Mouse (Mus musculus): ENCODE data around the gene Gnai3. TPM values are rescaled to one million over a fixed set of nuclear protein-coding genes. Genes with fewer than 3 reads are reported as not detected.

Gnai3 gene
- polyA plus RNA-seq (2012; rRNA removed), result 21.3 and 31.0 TPM in 2 replicates

DNA sequence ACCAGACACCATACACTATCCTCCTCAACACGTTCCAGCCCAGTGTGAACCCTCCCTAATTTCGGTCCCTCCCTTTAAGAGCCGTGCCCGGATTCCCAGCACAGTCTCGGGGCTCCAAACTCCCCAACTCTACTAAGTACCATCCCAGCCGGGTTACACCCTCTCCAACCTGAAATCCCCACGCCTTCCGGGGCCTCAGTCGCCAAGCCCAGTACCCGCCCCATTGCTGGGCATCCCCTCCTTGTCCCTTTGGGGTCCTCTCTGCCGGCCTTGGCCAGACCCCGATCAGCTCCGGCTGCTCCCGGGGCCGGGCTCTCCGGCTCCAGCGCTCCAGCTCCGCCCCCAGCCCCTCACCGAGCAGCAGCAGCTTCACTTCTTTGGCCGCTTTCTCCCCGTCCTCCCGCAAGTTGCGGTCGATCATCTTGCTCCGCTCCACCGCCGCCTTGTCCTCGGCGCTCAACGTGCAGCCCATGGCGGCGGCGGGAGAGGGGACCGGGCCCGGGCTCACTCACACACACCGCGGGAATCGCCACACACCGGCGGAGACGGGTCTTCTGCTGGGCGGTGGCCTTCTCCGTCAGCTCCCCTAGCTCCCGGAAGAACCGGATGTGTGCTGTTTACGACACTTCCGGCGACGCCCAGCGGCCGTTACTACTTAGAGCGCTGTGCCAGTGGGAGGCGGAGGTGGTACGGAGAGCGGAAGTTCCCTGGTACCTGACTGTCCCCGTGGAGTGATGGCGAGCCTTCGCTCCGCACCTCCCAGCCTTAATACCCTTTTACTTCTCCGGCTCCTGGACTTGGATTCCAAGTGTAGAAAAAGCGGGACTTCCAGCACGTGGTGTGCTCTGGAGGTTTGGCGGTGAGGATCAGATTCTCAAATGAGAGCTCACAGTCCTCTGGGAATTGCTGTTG lies at the start of gene Gnai3:
Gene Gnai3 (minus strand): TSS at position 613 of the 912 bp plus-strand sequence.
- WGBS, result under 1% methylated on average over 63 of the region's 63 CpGs

DNA sequence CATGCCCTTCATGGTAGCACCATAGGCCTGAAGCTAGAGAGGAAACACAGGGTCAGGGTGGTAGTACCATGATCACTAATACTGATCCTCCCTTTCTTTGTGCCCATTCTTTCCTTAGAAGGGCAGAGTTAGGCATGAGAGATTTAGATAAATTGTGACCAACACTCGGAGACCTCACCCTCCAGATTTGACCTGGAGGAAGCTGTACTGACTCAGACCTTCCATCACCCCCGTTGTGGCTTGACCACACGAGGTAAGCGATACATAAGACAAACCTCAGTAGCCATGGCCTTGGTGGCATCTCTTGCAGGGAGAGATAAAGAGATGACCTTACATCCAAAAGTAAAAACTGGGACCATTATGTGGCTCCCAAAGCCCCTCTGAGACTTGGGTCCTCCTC lies 49.3 kb upstream of the Gnai3 start:
- TF ChIP-seq CTCF (conservative IDR thresholded peaks at IDR 0.05; ENCODE audit: insufficient read depth, insufficient read length, low read depth, low read length), result no peak
- TF ChIP-seq POLR2A (IDR thresholded peaks at IDR 0.05; ENCODE audit: low read depth, low read length), result no peak
- no peak overlapping the region for H3K4me3 ChIP-seq (ENCODE audit: insufficient read depth, low read depth, low read length)
- no peak overlapping the region for H3K27ac ChIP-seq (ENCODE audit: insufficient read depth, low read depth, low read length)
- WGBS, result 81% methylated on average over 4 of the region's 4 CpGs
- peaks cover 7% of the 10 kb centered on the region; the same call in 1 of the 2 replicates for H3K4me1 ChIP-seq (ENCODE audit: control insufficient read depth, insufficient read depth, low read length)
- H3K36me3 ChIP-seq (ENCODE audit: control insufficient read depth, insufficient read depth, low read length), result no peaks in the 10 kb centered on the region
- DNase-seq, result no peak
- H3K27me3 ChIP-seq (replicated peaks; ENCODE audit: control insufficient read depth, insufficient read depth, low read length), result no peaks in the 10 kb centered on the region

More for the DNA sequence above, at the start of gene Gnai3:
- no peaks in the 10 kb centered on the region; the same call in 1 of the 2 replicates for H3K36me3 ChIP-seq (ENCODE audit: control insufficient read depth, insufficient read depth, low read length)
- peak within 1 kb of the TSS; percentile 73 for H3K27ac ChIP-seq (ENCODE audit: insufficient read depth, low read depth, low read length)
- peaks cover 6% of the 10 kb centered on the region; the same call in 1 of the 2 replicates for H3K4me1 ChIP-seq (ENCODE audit: control insufficient read depth, insufficient read depth, low read length)
- DNase-seq, result peak; percentile 96
- TF ChIP-seq CTCF (conservative IDR thresholded peaks at IDR 0.05; ENCODE audit: insufficient read depth, insufficient read length, low read depth, low read length) (peak; percentile 26; the same call in 1 of the 2 replicates), POLR2A (IDR thresholded peaks at IDR 0.05; ENCODE audit: low read depth, low read length) (peak; percentile 87)
- peak within 1 kb of the TSS; percentile 91 for H3K4me3 ChIP-seq (ENCODE audit: insufficient read depth, low read depth, low read length)
- no peaks in the 10 kb centered on the region for H3K27me3 ChIP-seq (replicated peaks; ENCODE audit: control insufficient read depth, insufficient read depth, low read length)

DNA sequence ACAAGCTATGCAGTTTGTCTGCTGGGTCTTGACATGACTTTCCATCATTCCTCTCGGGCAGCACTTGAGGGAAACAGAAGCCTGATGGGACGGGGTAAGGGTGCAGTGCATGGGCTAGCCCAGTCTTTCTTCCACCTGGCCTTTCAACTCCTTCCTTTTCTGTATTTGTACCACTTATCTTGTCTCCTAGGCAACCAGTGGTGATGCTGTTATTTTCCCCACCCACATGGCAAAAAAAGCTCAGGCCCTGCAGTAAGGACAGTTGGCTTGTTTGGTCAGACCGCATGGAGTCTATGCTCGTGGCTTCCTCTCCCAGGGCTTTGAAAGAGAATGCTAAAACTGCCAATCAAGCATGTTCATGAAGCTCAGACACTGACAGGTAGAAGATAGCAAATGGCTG lies 47.7 kb upstream of the Gnai3 start:
- DNase-seq, result no peak
- Histone ChIP-seq H3K4me3 (ENCODE audit: insufficient read depth, low read depth, low read length) (no peak overlapping the region), H3K27me3 (replicated peaks; ENCODE audit: control insufficient read depth, insufficient read depth, low read length) (no peaks in the 10 kb centered on the region), H3K36me3 (ENCODE audit: control insufficient read depth, insufficient read depth, low read length) (no peaks in the 10 kb centered on the region), H3K4me1 (ENCODE audit: control insufficient read depth, insufficient read depth, low read length) (peaks cover 7% of the 10 kb centered on the region; the same call in 1 of the 2 replicates), H3K27ac (ENCODE audit: insufficient read depth, low read depth, low read length) (no peak overlapping the region)
- WGBS, result 80% methylated on average over 4 of the region's 4 CpGs
- no peak for TF ChIP-seq POLR2A (IDR thresholded peaks at IDR 0.05; ENCODE audit: low read depth, low read length)
- no peak for TF ChIP-seq CTCF (conservative IDR thresholded peaks at IDR 0.05; ENCODE audit: insufficient read depth, insufficient read length, low read depth, low read length)

DNA sequence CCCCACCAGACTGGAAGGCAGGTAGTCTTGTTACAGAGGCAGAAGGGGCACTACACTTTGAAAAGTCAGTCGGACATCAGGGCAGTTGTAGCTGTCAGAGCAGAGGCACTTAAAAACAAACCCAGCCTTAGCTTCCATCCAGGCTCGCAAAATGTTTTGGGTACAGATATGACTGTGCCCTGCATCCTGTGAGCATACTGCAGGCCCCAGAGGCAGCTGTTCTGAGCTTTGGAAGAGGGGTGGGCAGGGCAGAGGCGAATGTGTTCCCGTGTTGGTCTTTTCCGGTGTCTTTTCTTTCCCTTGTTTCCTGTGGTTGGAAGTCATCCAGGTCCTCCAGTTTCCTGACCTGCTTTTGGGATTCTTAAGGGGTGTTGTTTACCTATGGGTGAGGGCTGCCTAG lies 44.0 kb upstream of the Gnai3 start:
- WGBS, result 59% methylated on average over 5 of the region's 5 CpGs
- no peak for DNase-seq
- no peak for TF ChIP-seq CTCF (conservative IDR thresholded peaks at IDR 0.05; ENCODE audit: insufficient read depth, insufficient read length, low read depth, low read length)
- TF ChIP-seq POLR2A (IDR thresholded peaks at IDR 0.05; ENCODE audit: low read depth, low read length), result no peak

DNA sequence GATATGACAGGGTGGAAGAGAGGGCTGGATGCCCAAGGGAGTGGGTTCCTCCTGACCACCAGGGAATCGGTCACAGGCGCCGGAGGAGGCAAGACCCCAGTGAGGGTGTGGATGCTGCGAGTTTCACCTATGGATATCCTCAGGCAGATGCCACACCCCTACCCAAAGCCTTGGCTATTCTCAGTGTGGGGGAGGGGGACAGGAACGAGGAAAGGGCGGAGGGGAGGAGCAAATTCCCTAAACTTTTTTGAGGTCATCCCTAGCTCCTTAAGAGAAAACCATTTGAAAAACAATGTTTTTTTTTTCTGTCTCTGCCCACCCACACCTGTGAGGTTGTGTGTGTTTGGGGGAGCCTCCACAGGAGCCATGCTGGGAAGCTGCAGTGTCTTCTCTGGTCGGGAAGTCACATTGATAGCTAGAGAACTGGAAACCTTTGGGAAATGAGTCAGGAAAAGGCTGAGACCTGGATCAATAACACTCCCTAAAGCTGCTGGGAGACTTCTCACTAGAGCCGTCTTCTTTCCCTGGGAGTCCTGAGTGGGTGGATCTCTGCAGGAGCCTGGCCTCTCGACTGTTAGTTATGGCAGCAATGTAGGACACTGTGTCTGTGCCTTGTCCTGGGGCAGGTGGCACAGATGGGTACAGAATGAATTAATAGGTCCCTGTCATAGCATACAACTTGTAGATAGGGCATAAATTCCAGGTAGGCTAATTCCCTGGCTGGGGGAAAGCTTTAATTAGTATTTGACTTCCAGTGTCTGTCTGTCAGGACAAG lies 43.0 kb upstream of the Gnai3 start:
- Histone ChIP-seq H3K27ac (ENCODE audit: insufficient read depth, low read depth, low read length) (no peak overlapping the region), H3K4me1 (ENCODE audit: control insufficient read depth, insufficient read depth, low read length) (peaks cover 4% of the 10 kb centered on the region; the same call in 1 of the 2 replicates), H3K36me3 (ENCODE audit: control insufficient read depth, insufficient read depth, low read length) (no peaks in the 10 kb centered on the region), H3K27me3 (replicated peaks; ENCODE audit: control insufficient read depth, insufficient read depth, low read length) (no peaks in the 10 kb centered on the region), H3K4me3 (ENCODE audit: insufficient read depth, low read depth, low read length) (no peak overlapping the region)
- TF ChIP-seq POLR2A (IDR thresholded peaks at IDR 0.05; ENCODE audit: low read depth, low read length), result no peak
- no peak for TF ChIP-seq CTCF (conservative IDR thresholded peaks at IDR 0.05; ENCODE audit: insufficient read depth, insufficient read length, low read depth, low read length)
- WGBS, result 85% methylated on average over 9 of the region's 9 CpGs
- DNase-seq, result no peak

More for the DNA sequence above, 44.0 kb upstream of the Gnai3 start:
- Histone ChIP-seq H3K27me3 (replicated peaks; ENCODE audit: control insufficient read depth, insufficient read depth, low read length) (no peaks in the 10 kb centered on the region), H3K27ac (ENCODE audit: insufficient read depth, low read depth, low read length) (no peak overlapping the region), H3K4me1 (ENCODE audit: control insufficient read depth, insufficient read depth, low read length) (peaks cover 4% of the 10 kb centered on the region; the same call in 1 of the 2 replicates), H3K4me3 (ENCODE audit: insufficient read depth, low read depth, low read length) (no peak overlapping the region), H3K36me3 (ENCODE audit: control insufficient read depth, insufficient read depth, low read length) (no peaks in the 10 kb centered on the region)

DNA sequence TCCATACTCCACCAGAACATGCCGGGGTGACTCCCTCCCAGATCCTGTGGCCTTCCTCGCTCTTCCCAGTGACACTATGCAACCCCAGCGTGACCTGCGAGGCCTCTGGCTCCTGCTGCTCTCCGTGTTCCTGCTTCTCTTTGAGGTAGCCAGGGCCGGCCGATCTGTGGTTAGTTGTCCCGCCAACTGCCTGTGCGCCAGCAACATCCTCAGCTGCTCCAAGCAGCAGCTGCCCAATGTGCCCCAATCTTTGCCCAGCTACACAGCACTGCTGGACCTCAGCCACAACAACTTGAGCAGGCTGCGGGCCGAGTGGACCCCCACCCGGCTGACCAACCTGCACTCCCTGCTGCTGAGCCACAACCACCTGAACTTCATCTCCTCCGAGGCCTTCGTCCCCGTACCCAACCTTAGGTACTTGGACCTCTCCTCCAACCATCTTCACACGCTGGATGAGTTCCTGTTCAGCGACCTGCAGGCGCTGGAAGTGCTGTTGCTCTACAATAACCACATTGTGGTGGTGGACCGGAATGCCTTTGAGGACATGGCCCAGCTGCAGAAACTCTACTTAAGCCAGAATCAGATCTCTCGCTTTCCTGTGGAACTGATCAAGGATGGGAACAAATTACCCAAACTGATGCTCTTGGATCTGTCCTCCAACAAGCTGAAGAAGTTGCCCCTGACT lies 41.3 kb upstream of the Gnai3 start:
- Histone ChIP-seq H3K4me3 (ENCODE audit: insufficient read depth, low read depth, low read length) (peak overlapping the region; percentile 71), H3K27me3 (replicated peaks; ENCODE audit: control insufficient read depth, insufficient read depth, low read length) (no peaks in the 10 kb centered on the region), H3K36me3 (ENCODE audit: control insufficient read depth, insufficient read depth, low read length) (no peaks in the 10 kb centered on the region), H3K4me1 (ENCODE audit: control insufficient read depth, insufficient read depth, low read length) (peaks cover 4% of the 10 kb centered on the region; the same call in 1 of the 2 replicates), H3K27ac (ENCODE audit: insufficient read depth, low read depth, low read length) (no peak overlapping the region)
- no peak for DNase-seq
- 79% methylated on average over 20 of the region's 20 CpGs for WGBS
- TF ChIP-seq POLR2A (IDR thresholded peaks at IDR 0.05; ENCODE audit: low read depth, low read length), result no peak
- no peak for TF ChIP-seq CTCF (conservative IDR thresholded peaks at IDR 0.05; ENCODE audit: insufficient read depth, insufficient read length, low read depth, low read length)

All from kidney, adult 2 months (tissue).